Mouse (Mus musculus) natural killer cell, adult 2 months (primary cell): ENCODE measurements around the gene Bud23.

Experiments used
- DNase-seq, 2 experiments: peaks; one replicate each; pipeline ENCODE4 v3.0.0; 2022; ENCODE audit warnings: low spot score in 2 of 2

Gene Bud23

DNA sequence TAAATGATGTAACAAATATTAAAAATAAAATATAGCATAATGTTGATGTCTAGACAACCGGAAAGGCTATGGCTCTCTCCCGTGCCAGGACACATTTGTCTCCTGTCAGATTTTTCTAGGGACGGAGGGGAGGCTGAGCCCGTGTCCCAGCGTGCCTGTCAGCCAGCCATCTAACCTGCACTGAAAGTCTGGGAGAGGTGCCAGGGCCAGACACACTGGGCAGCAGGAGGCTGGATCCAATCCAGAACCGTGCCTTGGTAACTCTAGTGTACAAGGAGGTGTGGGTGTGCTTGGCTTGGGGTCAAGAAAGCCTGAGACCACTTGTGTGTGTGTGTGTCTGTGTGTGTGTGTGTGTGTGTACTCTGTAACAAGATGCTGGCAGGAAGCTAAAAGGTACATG is 42.9 kb downstream of the Bud23 start:
- no peak for DNase-seq

DNA sequence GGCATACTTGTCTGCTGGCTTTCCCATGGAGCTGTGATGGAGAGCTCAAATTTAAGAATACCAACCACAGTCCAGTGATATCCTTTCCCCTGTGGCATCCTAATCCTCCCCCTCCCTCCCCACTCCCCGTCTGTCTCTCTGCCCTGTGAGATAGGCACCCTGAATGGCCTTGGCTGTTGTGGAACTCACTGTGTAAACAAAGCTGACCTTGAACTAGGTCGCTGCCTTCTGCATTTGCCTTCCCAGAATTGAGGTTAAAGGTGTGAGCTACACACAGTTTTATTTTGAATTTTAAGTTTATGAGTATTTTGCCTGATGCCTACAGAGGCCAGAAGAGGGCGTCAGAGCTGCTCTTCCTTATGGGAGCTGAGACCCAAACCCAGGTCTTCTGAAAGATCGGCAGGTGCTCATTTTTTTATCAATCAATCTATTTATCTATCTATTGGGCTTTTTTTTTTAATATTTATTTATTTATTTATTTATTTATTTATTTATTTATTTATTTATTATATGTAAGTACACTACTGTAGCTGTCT is 48.5 kb downstream of the Bud23 start:
- no peak for DNase-seq

DNA sequence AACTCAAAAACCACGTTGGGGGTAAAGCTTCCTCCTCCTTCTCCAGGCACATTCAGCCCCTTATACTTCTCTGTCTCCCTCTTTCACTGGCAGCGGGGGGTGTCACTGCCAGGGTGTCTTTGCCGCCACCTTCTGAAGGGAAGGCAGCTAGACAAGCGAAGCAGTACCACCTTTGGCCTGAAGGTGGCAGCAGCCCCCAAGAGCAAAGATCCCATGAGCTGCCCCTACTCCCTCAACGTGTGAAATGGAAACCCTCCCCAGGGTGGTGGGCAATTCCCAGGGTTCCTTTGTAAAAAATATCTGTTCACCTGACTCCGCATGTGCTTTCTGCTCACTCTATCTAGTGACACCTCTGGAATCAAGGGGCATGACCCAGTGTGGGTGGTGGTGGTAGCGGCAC is 49.3 kb downstream of the Bud23 start:
- peak; percentile 71 to 84 for DNase-seq

DNA sequence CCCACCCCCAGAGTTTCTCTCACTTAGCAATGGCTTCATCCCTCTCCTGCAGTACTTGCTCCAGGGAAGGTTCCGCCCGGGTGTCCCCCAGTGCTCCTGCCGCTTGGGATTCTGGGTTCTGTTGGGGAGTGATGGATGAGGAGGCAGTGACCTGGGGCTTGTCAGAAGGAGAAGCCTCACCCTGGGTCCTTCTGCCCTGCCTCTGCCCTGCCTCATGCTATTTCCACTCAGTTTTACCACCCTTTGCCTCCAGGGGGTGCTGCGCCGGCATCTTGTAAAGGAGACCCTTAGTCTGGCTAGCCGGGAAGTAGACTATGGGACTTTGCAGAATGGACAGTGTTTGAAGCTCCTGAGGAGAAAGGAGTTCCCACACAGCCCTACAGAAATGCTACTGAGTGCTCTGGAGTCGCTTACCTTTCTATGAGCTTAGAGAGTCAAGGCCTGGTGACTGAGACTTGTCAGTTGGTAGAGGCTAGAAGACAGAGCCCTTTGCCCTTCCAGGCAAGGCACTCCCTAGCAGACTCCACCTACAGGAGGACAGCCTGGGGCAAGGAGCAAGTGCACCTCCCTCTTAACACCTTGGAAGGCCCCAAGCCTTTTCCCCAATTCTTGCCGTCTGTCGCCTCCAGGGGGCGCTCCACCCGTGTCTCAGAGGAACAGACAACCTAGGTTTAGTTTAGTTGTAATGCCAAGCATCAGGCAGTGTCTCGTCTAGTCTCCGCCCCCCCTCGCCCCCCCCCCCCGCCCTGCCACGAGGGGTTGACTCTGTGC is 51.9 kb downstream of the Bud23 start:
- peak; percentile 79 to 85 for DNase-seq

DNA sequence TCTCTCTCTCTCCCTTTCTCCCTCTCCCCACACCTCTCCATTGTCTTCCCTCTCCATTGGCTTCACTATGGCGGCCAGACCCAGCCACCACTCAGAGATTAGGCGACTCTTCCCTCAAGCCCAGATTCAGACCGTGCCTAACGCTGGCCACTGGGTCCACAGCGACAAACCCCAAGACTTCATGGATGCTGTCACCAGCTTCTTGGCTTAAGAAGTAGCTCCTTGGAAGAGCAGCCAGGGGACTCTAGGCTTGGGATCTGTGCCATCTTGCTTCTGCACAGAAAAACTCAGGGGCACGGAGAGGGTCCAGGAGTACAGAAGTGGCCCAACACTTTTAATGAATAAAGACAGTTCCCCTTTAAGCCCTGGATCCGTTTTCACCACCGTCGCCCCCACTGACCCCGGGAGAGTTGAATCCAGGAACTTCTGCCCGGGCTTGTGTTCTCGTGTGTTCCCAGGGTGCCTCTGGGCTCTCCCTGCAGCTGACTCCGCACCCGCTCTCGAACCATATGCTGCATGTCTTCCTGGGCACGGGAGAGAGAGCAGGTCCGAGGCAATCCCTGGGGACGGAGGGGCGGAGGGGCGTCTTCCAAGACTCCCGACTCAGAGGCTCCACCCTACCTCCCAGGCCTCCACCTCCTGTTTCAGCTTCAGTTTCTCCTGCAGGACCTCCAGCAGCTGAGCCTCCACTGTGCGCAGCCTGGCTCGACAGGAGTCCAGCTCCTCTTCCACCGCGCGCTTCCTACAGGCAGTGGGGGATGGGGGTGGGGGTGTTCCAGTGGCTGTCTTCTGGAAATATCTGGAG is 52.7 kb downstream of the Bud23 start:
- DNase-seq: no peak

DNA sequence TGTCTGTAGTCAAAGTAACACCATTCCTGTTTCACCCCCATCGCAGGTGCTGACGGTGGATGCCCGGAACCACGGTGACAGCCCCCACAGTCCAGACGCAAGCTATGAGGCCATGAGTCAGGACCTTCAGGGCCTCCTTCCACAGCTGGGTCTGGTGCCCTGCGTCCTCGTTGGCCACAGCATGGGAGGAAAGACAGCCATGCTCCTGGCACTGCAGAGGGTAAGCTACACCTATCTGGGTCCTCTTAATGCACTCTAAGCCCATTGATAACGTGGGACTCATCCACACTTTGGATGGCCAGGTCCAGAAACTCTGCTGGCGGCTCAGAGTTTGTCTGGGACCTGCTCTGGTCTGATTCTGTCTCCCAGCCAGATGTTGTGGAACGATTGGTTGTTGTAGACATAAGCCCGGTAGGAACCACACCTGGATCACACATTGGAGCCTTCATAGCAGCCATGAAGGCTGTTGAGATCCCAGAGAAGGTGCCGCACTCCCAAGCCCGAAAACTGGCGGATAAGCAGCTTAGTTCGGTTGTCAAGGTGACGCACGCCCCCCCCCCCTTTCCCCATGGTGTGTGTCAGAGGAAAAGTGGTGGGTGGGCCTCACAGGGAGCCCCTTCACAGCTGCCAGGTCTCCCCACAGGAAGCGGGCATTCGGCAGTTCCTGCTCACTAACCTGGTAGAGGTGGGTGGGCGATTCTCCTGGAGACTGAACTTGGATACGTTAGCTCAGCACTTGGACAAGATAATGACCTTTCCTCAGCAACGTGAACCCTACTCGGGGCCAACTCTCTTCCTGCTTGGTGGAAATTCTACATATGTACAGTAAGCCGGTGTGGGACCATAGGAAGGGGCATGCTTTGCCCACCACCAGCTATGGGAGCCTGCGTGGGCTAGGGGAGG is 53.7 kb downstream of the Bud23 start:
- no peak for DNase-seq

DNA sequence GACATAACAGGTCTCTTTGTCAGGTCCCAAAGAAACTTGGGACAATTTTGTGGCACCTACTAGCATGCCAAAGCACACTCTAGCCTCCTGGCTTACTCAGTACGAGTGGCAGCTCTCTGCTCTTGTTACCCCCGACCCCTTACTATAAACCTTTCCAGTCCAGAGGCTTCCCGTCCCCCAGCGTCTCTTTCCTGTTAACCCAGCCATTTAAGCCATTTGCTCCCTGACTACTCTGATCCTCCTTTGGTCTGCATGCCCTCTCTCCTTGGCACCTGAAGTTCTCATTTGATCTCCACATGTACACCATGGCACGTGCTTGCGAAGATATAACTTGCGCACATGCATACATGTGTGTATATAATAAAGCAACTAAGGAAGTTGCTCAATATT is 54.4 kb downstream of the Bud23 start:
- DNase-seq: no peak

DNA sequence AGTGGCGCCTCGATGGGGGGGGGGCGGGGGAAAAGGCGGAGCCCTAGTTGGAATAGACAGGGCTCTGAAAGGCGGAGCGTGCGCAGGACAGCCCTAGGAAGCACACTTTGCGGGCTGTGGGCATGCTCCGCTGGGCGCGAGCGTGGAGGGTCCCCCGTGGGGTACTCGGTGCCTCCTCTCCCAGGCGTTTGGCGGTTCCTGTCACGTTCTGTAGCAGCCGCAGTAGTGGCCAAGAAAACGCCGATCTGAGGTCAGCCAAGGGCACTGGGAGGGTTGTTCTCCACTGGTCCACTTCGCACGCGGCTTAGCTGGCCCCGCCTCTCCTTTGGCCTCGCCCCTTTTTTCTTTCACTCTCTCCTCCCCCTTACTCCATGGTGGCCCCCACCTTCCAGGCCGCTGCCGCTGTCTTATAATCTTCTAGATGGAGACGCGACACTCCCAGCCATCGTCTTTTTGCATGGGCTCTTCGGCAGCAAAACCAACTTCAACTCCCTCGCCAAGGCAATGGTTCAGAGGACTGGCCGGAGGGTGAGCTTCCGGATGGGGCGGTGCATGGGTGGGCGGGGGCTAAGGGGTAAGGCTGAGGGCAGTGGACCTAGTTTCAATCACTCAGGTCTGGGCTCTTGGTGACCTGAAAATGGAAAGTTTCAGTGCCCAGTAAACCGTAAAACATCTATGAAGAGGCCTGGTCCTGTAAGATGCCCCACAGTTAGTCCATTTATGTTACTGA is 55.0 kb downstream of the Bud23 start:
- peak; percentile 88 to 90 for DNase-seq

DNA sequence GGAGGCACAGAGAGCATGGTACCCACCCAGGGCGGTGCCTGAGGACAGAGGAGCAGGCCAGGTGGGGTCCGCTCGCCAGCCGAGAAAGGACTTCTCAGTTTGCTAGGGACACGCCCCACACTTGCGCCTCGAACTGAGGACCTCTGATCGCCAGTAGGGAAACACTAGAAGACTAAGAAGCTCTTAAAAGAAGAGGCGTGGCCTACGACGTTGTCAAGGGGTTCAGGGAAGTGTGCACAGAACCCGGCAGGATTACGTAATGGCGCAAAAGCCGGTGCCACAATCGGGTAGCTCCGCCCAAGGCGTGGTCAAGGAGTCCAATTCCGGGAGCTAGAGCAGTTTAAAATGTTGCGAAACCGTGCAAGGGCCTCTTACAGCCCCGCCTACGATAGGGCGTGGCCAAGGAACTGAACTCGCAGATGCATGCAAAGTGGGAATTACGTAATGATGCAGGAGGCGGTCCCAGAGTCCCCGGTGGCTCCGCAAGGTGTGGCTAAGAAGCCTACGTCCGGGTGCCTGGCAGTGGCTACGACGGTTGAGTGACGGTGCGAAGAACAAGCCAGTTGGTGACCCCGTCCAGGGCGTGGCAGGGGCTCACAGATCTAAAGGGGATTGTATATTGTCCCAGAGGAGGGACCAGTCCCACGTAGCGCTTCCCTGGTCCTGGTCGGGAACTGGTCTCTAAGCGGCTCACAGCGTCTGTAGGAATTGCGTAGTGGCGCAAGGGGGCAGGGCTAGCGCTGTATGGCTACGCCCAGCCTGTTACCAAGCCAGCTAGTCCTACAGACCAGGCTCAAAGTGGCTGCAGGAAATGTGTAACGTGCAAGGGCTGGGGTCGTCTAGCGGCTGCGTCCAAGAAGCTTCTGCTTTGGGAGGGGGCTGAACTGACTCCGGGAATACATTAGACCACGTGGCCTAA is 55.8 kb downstream of the Bud23 start, which contains the start of gene Abhd11:
TSS of gene Abhd11 (plus strand) at position 482 of the 919 bp plus-strand sequence.
- peak; percentile 99 for DNase-seq

DNA sequence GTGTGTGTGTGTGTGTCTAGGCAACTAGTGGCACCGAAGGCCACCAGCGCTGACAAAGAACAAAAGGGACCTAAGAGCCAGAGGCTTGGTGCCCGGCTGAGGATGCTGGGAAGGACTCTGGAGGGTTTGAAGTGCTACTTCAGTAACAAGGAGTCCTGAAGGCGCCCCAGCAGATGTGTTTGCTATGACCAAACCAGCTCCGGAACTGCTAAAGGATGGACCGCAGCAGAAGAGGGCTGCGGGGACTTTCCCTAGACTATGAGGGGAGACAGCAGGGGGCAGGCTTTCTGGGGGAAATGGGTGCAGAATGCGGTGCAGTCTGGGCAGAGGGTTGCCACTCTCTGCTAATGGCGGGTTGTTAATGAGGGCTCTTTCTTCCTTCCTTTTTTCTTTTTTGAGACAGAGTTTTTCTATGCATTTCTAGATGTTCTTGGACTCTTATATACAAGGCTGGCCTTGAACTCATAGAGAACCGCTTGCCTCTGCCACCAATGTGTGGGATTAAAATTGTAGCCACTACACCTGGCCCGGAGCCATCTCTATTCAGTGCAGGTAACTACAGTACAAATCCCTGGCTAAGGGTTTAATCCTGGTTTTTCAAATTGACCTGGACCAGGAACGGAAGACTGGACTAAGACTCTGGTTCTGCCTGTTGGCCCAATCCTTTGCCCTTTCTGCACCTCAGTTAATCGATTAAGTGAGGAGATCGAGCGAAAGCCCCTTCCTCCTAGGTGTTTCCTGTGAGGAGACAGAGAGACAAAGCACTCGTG is 56.8 kb downstream of the Bud23 start:
- peak; percentile 47 to 55 for DNase-seq
